Mouse (Mus musculus) bone marrow macrophage, adult 2 months (primary cell): ENCODE results near the gene Adora3. TPM values are rescaled to one million over a fixed set of nuclear protein-coding genes. Genes with fewer than 3 reads are reported as not detected.
"Not testable (repeated sequence)": the region's sequence is repeated elsewhere in the genome, so short reads cannot be mapped to it uniquely, and the experiment has no call there.

Experiments
- H3K27ac ChIP-seq: 2 replicates; pipeline ENCODE4 v1.5.1; 2012; ENCODE audit warnings: low read depth, low read length; ENCODE audit not compliant: insufficient read depth
- H3K4me1 ChIP-seq: 2 replicates; pipeline ENCODE4 v1.6.1; 2012; ENCODE audit warnings: low read length; ENCODE audit not compliant: control insufficient read depth, insufficient read depth
- H3K4me3 ChIP-seq: 2 replicates; pipeline ENCODE4 v1.5.1; 2012; ENCODE audit warnings: mild to moderate bottlenecking, low read length, moderate library complexity; ENCODE audit not compliant: insufficient read depth
- CTCF ChIP-seq: IDR thresholded peaks from 2 replicates; pipeline ENCODE4 v1.5.1; 2012; ENCODE audit warnings: low read depth, mild to moderate bottlenecking, low read length, moderate library complexity
- POLR2A ChIP-seq: IDR thresholded peaks from 2 replicates; pipeline ENCODE4 v1.6.1; 2012; ENCODE audit warnings: mild to moderate bottlenecking, low read depth, low read length, borderline replicate concordance
- polyA plus RNA-seq: library from polyadenylated mRNA; stranded (reverse); fragments of >200 nt; gene quantifications from 2 replicates; pipeline ENCODE4 v1.2.4, GENCODE M21; 2012; ENCODE audit not compliant: missing spikeins, insufficient read depth, insufficient read length

The Adora3 gene
- polyA plus RNA-seq, 1 experiment: 2.7 TPM

- Histone ChIP-seq H3K4me1 (peaks cover 37% of the 10 kb centered on the region), H3K27ac (no peak overlapping the region), H3K4me3 (no peak overlapping the region)
- TF ChIP-seq POLR2A: no peak
- no peak for TF ChIP-seq CTCF
Observed at GRCm38 (mm10) chr3:105912097-105912880, 41.6 kb downstream of the Adora3 start.

DNA sequence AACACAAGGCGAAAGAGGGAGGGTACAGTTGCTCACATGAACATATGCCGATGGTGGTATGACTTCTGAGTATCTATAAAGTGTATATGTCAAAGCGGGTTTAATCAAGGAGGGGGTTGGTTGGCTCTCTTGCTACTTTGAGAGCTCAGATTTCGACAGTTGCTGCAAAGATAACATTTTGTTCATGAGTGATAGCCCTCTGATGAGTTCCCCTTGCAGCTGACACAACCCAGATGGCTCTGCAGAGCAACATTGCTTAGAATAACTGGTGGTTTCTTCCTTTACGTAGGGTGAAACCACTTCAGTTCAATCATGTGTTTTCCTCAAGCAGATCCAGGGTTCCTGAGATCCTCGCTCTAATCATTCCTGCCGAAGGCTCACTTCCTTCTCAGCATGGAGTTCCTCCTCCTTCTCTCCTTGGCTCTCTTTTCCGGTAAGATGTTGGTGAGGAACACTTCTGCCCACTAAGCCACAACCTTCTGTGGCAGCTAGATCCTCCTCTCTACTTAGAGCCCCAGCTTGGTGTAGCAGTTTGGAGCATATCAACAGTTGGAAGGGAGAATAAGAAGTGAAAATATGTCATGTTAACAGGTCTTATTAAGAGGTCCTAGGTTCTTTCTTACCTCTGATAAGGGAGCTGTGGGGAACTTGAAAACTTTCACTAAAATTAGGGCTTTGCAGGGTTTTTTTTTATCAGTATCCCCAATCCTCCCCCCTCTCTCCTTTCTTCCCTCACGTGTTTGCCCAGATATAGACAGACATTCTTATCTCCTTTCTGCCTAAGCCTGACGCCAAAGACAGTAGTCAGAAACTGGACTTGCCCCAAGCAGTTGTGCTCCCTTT lies 43.4 kb downstream of the Adora3 start:
- Histone ChIP-seq H3K4me3 (no peak overlapping the region), H3K4me1 (peaks cover 44% of the 10 kb centered on the region)
- no peak for TF ChIP-seq POLR2A
- no peak for TF ChIP-seq CTCF

DNA sequence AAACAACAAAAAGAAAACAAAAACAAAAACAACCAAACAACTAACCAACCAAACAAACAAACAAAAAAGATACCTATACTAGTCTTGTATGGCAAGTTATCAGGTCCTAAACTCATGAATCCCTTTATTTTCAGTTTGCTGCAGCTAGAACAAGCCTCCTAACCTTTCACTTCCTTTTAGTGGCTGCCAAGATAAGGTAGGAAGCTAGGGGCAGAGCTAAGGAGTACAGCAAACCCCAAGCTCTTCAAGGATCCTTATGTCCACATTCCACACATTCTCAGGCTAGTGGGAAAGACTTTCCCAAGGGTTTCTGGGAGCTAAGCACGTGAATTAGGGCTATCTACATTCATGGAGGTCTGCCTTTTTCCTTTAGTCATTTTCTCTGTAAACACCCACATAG lies 44.6 kb downstream of the Adora3 start:
- Histone ChIP-seq H3K4me1 (peaks cover 43% of the 10 kb centered on the region), H3K4me3 (no peak overlapping the region), H3K27ac (no peak overlapping the region)
- no peak for TF ChIP-seq CTCF
- no peak for TF ChIP-seq POLR2A

More for the DNA sequence above, 43.4 kb downstream of the Adora3 start:
- no peak overlapping the region; the same call in none of the 2 replicates for H3K27ac ChIP-seq

GRCm38 (mm10) chr3:105916455-105916854 lies 45.8 kb downstream of the Adora3 start:
- H3K27ac ChIP-seq, H3K4me3 ChIP-seq: not testable (repeated sequence)
- H3K4me1 ChIP-seq: peaks cover 36% of the 10 kb centered on the region

- Histone ChIP-seq H3K27ac (no peak overlapping the region), H3K4me3 (no peak overlapping the region), H3K4me1 (peaks cover 38% of the 10 kb centered on the region)
- TF ChIP-seq CTCF: no peak
- no peak for TF ChIP-seq POLR2A
Observed at GRCm38 (mm10) chr3:105917656-105918354, 47.1 kb downstream of the Adora3 start.

DNA sequence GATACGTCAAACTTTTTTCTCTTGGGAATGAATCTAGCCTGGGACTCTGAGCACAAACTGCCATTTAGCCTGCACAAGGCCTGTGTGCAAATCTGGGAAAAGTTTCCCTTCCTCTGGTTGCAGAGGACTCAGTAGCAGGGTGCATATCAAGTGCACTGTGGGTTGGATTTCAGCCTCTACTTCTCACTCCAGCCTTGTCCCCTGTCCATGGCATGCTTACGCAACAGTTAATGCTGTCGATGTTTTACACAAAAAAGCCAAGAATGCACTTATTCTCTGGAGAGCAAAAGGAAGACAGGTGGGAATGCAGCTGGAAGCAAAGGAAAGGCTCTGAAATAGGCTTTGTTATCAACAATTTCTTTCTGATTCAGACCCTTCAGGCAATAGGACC lies 47.7 kb downstream of the Adora3 start:
- TF ChIP-seq CTCF (no peak), POLR2A (no peak)
- Histone ChIP-seq H3K27ac (no peak overlapping the region), H3K4me1 (peaks cover 36% of the 10 kb centered on the region), H3K4me3 (no peak overlapping the region)

DNA sequence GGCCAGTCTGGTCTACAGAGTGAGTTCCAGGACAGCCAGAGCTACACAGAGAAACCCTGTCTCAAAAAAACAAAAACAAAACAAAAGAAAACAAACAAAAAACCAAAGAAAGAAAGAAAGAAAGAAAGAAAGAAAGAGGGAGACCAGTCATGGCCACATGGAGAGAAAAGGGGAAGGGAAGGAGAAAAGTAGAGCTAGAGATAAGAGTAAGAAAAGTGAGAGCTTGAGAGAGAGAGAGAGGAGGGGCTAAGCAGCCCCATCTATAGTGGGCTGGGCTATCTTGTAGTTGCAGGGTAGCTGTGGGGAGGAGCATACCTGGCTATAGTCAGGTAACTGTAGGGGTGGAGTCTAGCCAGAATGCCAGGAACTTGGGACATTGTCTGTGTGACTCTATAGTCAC lies 50.1 kb downstream of the Adora3 start:
- H3K27ac ChIP-seq, H3K4me3 ChIP-seq: not testable (repeated sequence)
- H3K4me1 ChIP-seq: peaks cover 17% of the 10 kb centered on the region

DNA sequence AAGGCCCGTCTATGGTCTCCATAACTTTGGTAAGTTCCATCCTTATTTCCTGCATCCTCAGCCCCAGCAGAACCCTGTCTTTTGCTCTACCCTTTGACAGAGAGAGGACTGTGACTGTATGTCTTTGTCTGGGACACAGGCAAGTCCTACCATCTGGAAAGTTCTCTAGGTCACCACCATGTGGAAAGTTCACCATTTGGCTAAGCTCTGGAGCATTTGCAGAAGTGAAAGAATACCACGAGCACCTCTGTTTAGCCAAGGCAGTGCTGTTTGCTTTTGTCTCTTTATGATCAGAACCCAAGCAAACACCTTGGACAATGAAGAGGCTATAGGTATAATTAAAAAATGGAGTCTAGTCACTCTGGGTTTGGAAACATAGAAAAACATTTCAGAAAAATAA lies 51.3 kb downstream of the Adora3 start:
- Histone ChIP-seq H3K4me1 (peaks cover 17% of the 10 kb centered on the region), H3K27ac (no peak overlapping the region)
- TF ChIP-seq CTCF (no peak), POLR2A (no peak)

GRCm38 (mm10) chr3:105924616-105925015 lies 54.0 kb downstream of the Adora3 start:
- Histone ChIP-seq H3K4me1 (peaks cover 6% of the 10 kb centered on the region), H3K4me3 (no peak overlapping the region), H3K27ac (no peak overlapping the region)
- TF ChIP-seq CTCF (no peak), POLR2A (no peak)

More for the DNA sequence above, 51.3 kb downstream of the Adora3 start:
- no peak overlapping the region for H3K4me3 ChIP-seq

GRCm38 (mm10) chr3:105927561-105928194 lies 57.0 kb downstream of the Adora3 start:
- Histone ChIP-seq H3K4me3 (no peak overlapping the region), H3K27ac (no peak overlapping the region), H3K4me1 (peaks cover 16% of the 10 kb centered on the region)
- no peak for TF ChIP-seq CTCF
- TF ChIP-seq POLR2A: no peak
